Mouse (Mus musculus): ENCODE results near the gene Eps8.

Eps8 gene

GRCm38 (mm10) chr6:137661583-137662365 lies 7.1 kb upstream of the Eps8 start:
- DNase-seq, result no peak

GRCm38 (mm10) chr6:137658426-137659088 lies 3.9 kb upstream of the Eps8 start:
- DNase-seq, result no peak

- DNase-seq, result no peak
Measured at GRCm38 (mm10) chr6:137657203-137657602, 2.5 kb upstream of the Eps8 start.

DNA sequence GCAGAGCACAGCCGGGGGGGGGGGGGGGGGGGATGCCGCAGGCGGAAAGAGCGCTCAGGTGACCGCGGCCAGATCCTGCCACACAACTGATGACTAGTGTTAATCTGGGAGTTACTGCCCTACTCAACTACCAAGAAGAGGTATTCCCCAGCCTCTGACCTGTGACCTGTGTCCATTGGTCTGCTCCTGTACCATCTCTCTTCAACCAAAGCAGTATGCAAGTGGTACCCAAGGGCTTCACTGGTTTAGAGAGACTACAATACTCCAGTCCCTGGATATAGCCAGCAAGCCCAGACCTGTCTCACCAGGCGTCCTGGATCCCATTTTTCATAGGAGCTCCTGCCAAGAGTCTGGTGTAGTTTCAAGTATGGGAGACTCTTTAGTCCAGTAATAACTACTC lies 5.1 kb downstream of the Eps8 start:
- DNase-seq, result peak; percentile 46 to 50

DNA sequence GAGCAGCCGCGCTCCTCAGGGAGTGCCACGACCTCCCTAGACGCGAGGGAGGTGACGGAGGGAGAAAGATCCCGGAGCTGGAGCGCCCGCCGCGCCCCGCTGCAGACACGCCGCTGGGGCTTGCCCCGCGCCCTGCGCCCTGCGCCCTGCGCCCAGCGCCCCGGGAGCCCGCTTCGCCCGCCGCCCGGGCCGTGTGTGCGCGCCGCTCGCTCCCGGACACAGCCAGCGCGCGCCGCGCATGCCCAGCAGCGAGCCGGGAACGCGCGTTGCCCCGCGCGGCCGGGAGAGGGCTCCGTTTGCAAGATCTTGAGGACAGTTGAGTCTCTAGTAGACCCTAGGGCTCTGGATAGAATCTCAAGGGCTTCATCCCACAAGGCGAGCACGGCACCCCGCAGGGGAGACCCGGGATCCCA lies 5.6 kb downstream of the Eps8 start:
- peak; percentile 91 to 94 for DNase-seq

- DNase-seq, result peak; percentile 78 to 85
Measured at GRCm38 (mm10) chr6:137648110-137649067, 6.3 kb downstream of the Eps8 start.

GRCm38 (mm10) chr6:137647646-137648045 lies 7.0 kb downstream of the Eps8 start:
- peak; percentile 43 to 47 for DNase-seq

DNA sequence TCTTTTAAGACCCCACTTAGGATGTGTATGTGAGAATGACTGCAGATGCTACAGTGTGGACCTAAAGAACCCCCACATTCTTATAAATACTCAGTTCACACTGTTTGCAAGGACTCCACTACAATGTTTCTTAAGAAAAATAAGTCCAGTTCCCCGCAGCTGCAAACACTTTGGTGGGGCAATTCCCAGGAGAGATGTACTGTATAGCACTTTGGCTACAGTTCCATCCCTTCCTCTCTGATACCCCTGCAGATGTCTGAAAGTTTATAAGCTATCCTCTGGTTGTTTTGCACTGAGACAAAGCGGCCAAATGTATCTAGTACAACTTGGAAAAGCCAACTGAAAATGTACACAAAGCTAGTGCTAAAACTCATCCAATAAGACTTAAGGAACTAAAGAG lies 8.0 kb downstream of the Eps8 start:
- no peak for DNase-seq

DNA sequence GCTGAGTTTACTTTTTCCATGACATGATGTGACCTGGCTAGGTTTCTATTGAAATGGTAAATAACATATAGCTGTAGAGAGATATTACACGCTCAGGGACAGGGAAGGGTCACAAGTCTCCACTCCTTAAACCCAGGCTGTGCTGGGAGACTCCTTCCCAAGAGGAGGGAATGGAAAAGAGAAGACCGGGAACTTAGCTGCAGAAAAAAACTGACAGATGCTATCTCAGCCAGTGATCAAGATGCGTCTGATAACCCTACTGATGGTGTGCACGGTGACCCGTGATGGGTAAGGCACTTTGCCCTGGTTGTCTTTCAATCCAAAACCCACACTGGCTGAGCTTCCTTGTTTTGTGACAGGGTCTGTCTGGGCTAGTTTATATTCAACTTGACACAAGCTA lies 9.8 kb downstream of the Eps8 start:
- no peak for DNase-seq

GRCm38 (mm10) chr6:137643814-137644213 lies 10.9 kb downstream of the Eps8 start:
- DNase-seq, result no peak

GRCm38 (mm10) chr6:137641642-137642041 lies 13.0 kb downstream of the Eps8 start:
- peak in 1 of 2 experiments; percentile 41 for DNase-seq

GRCm38 (mm10) chr6:137638834-137639567 lies 15.7 kb downstream of the Eps8 start:
- DNase-seq, result no peak

GRCm38 (mm10) chr6:137637443-137637842 lies 17.2 kb downstream of the Eps8 start:
- no peak for DNase-seq

DNA sequence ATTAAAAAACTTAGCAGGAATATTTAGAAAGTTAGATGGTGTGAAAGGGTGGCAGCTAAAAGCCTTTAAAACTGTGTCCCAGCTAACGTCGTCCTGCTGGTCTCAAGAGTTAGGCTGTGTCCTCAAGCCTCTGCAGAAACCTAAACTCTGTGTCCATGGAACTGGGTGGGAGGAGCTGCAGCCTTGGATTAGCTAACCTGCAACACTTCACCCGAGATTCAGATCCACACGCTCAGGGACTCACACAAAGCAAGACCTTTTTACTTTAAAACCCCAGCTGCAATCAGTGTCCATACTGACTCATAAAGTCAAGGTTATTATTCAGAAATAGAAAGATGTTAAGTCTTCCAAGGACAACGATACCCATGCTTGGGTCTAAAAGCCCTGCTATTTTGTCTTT lies 18.5 kb downstream of the Eps8 start:
- no peak for DNase-seq

DNA sequence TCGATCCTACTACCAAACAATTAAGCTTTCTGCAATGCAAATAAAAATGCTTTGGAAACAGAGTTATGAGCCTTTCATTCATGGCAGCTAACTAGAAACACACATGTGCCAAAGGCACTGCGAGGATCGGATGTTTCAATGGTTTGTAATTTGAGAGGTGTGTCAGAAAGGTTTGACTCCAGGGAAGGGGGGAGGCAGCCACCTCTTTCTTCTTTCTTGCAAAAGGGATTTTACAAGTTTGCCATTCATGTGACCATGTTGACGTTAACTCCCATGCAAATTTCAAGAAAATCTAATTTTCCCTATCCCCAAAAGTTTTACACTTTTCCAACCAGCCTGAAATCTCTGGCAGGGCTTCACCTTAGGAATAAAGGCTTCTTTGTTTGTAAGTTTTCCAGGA lies 21.1 kb downstream of the Eps8 start:
- no peak for DNase-seq

- DNase-seq, result peak; percentile 82 to 86
Measured at GRCm38 (mm10) chr6:137633121-137633520, 21.6 kb downstream of the Eps8 start.

DNA sequence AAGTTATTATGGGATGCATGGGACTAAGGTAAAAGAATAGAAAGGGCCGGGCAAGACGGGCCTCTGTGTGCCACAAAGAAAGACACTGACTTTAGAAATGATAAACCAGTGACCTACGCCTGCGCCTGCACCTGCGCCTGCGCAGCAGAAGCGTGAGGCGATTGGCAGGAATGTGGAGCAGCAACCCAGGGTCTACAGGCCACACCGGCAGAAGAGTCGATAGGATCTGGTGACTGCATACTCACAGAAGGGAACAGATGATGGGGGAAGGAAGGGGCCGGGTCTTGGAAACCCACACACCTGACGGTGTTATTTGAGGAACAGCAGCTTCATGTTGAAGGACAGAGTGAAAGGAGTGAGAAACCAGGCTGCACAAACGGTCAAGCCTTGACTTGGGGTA lies 24.3 kb downstream of the Eps8 start:
- no peak for DNase-seq

DNA sequence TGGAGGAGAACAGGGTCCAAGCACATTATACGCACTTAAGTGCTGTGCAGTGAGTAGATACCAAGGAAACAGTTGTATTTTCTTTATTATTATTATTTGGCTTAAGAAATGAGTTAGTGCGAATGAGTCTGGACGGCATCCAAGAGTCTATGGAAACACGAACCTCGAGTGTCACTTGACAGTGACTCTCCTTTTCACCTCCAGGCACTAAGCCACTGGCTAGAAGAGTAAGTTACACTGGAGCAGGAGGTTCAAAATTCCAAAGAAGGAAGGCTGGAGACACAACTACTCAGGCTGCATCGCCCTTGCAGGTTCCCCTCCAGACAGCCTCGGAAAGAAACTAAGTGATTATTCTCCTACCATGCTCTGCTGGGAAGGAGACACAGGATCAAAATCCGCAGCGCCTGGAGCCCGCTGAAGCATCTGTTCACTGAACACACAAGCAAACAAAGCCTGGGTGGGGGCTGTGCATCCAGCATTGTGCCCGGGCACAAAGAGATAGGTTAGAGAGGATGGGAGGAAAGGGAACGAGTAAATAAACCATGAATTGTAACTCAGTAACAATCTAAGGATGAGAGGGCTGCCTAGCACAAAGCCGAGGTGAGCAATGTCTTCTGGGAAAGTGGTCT lies 25.0 kb downstream of the Eps8 start:
- DNase-seq, result peak in 1 of 2 experiments; percentile 65

DNA sequence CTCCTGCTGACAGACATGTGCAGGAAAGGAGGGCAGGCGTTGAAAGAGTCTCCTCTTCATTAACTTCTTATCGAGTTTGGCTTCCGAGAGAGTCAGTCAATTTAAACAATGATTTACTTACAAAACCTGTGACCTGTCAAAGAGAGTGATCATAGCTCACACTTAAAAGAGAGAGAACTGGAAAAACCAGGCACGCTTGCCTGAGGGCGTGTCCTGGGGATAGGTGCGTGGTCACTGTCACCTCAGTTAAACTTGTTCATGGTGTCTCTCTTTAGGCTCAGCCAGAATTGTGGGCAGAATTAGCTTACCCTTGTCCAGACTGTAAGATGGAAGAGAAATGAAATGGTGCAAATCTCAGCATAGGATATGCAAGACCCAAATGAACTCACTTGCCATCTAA lies 26.0 kb downstream of the Eps8 start:
- DNase-seq, result no peak

- no peak for DNase-seq
Measured at GRCm38 (mm10) chr6:137621021-137621420, 33.7 kb downstream of the Eps8 start.

DNA sequence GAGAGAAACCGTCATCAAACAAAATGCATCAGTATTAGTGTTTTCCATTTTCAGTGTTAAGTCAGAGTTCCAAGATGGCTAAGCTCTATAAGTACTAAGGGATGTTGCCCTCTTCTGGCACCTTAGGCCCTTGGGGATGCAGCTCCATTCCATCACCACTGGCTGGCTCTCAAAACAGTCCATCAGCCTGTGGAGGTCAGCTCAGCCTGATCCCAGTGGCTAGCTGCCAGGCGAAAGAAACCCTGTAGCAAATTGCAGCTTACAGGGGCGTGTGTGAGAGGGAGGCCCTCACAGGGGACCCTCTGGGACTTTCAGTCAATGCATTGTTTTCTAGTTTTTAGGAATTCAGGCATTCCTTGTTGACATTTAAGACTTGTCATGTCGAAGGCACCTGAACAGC lies 40.8 kb downstream of the Eps8 start:
- DNase-seq, result peak in 1 of 2 experiments; percentile 70

DNA sequence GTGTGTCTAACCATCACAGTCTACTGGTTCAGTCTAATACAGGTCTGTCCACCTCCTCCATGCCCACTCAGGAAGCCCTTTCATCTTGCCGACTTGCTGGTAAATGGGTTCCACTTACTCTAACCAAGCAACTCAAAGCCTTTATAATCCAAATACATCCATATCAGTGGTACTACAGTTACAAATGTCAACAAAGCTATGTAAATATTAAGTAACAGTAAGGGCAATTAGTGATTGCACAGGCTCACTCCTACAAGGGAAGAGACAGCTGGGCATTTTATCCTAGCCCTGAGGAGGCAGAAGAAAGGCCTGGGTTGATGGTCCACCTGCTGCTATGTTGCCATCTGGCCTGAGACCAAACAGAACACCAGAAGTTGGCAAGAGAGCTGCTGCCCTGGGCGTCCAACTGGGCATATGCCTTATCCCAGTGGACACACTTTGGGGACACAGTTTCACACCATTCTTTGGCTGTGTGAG lies 42.6 kb downstream of the Eps8 start:
- peak; percentile 92 to 93 for DNase-seq

Measured in cerebellum, postnatal 25 days (tissue).